Mouse (Mus musculus): ENCODE data around the gene Sfswap.
"Not testable (repeated sequence)": the region's sequence is repeated elsewhere in the genome, so short reads cannot be mapped to it uniquely, and the experiment has no call there.

The Sfswap gene

GRCm38 (mm10) chr5:129500722-129501634 lies at the start of gene Sfswap:
Sfswap (plus strand) TSS chr5:129501221.
- peak; percentile 83 to 88 for DNase-seq (ENCODE audit: low spot score in 2 of 2)

GRCm38 (mm10) chr5:129452561-129452960 lies 48.5 kb upstream of the Sfswap start:
- DNase-seq (ENCODE audit: low spot score in 2 of 2): no peak

DNA sequence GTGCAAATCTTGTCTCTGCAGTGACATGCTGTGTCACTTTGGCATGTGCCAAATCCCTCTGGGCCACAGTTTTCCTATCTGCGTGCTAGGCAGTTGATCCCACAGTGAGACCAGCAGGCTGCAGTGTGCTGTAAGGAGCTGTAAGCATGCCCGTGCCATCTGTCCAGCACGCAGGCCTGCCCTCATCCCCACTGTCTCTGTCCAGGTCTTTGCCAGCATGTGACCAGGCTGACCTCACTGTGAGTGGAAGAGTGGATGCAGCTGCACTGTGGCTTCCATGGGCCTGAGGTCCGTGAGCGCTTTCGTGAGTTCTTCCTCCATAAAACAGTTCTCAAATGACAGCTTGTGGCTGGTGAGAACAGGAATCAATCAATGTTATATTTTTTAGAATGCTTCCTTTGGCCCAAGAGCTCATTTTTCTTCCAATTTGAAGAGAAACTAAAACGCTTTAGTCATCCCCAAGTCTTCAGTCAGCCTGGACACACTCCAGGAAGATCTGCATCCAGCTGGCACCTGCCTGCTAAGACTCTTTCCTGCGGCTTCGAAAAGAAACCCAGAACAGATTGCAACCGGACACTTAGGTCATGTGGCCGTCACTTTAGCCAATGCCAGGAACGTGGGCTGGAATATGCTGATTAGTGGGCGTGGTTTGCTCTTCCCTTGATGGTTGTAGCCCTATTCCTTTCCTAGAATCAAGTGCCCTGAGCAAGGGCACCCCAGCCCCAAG lies 46.1 kb upstream of the Sfswap start:
- DNase-seq (ENCODE audit: low spot score in 2 of 2): peak; percentile 81

GRCm38 (mm10) chr5:129455529-129455896 lies 45.5 kb upstream of the Sfswap start:
- no peak for DNase-seq (ENCODE audit: low spot score in 2 of 2)

DNA sequence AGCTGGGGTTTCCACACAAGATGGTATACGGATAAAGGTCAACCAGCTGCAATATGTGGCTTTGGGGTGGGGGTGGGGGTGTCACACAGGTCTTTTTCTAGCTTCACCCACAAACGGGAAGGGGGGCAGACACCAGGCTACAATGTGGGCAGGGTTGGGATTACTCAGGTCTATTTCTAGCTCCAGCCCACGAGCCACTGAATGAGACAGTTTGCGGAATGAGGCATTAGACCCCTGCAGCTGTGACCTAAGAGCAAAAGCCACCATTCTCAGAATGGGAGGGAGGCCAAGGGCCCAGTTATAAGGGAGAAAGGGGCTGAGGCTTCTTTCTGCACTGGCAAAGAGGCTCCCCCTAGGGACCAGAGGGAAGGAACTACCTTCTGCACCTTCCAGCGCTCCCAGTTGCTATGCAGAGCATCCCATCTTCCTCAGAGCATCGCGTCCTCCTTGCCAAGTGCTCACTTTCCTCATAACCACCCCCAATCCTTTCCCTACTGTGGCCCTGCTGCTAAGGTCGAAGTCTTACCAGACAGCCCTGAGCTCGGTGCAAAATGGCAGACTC lies 44.4 kb upstream of the Sfswap start:
- no peak for DNase-seq (ENCODE audit: low spot score in 2 of 2)

DNA sequence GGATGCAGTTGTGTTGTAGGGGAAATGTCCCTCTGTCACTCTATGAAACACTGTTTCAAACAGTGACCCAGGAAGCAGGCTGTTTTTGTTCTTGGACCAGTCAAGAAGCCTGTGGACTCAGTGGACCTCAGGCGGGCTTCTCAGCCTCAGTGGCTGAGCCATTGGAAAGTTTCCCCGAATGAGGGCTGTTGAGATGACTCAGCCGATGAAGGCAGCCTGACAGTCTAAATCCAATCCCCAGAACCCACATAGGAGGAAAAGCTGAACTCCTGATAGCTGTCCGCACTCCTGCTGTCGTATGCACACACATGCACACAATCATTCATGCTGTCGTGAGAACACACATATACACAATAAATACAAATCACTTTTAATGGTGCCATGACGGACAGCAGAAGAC lies 42.9 kb upstream of the Sfswap start:
- peak in 1 of 2 experiments; percentile 26 for DNase-seq (ENCODE audit: low spot score in 2 of 2)

DNA sequence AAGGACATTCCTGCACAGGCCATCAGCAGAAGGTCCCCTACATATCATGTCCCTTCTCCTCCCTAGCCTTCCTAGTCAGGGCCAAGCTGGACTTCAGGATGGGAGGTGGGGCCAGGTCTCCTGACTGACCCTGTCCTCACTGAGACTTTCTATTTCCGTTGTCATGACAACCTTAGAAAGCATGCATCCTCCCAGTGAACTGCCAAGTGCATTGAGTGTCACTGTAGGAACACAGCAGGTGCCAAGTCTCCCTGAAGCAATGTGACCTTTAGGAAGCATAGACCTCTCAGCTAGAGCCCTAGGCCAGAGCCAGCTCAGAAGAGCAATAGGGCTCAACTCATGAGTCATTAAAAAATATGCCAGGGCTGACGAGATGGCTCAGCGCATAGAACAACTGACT lies 42.5 kb upstream of the Sfswap start:
- no peak for DNase-seq (ENCODE audit: low spot score in 2 of 2)

- DNase-seq (ENCODE audit: low spot score in 2 of 2): peak in 1 of 2 experiments; percentile 25
Observed at GRCm38 (mm10) chr5:129460798-129461476, 40.1 kb upstream of the Sfswap start.

DNA sequence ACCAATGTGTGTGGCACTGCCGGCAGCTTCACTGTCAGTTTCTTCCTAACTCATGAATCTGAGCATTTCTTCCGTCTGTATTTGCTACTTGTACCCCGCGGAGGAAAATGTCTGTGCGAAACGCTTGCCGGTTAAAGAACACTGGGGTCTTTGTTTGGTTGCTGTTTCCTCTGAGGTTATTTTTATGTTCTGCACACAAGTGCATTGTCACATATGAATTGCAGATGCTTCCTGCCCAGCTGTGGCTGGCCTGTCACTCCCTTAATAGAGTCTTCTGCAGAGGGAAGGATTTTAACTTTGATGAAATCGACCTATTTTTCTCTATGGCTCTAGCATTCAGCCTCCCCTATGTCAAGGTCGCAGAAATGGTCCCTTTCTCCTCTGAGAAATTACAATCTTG lies 37.4 kb upstream of the Sfswap start:
- DNase-seq (ENCODE audit: low spot score in 2 of 2): not testable (repeated sequence)

DNA sequence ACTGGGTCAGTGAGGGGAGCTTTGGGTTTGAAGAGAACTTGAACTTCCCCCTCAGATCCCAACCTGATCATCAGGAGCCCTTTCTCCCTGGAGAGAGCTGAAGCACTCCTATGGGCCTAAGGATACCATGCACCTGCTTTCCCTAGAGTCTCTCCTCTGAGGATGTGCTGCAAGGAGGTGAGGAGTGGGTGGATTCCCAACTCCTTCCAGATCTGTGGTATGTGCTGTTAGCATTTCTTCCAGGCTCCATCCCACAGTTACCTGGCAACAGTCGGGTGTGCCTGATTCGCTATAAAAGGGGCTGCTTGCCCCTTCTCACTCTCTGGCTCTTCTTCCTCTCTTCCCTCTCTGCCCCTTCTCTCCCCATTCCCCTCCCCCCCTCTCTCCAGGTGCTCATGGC lies 35.2 kb upstream of the Sfswap start:
- DNase-seq (ENCODE audit: low spot score in 2 of 2): peak; percentile 64 to 67

- DNase-seq (ENCODE audit: low spot score in 2 of 2): peak in 1 of 2 experiments; percentile 29
Observed at GRCm38 (mm10) chr5:129475532-129476045, 25.4 kb upstream of the Sfswap start.

GRCm38 (mm10) chr5:129489879-129490278 lies 11.1 kb upstream of the Sfswap start:
- DNase-seq (ENCODE audit: low spot score in 2 of 2): no peak

GRCm38 (mm10) chr5:129501671-129502070 lies 650 bp downstream of the Sfswap start:
- DNase-seq (ENCODE audit: low spot score in 2 of 2): no peak

- no peak for DNase-seq (ENCODE audit: low spot score in 2 of 2)
Observed at GRCm38 (mm10) chr5:129506886-129507285, 5.9 kb downstream of the Sfswap start.

- DNase-seq (ENCODE audit: low spot score in 2 of 2): no peak
Observed at GRCm38 (mm10) chr5:129518180-129518579, 17.2 kb downstream of the Sfswap start.

DNA sequence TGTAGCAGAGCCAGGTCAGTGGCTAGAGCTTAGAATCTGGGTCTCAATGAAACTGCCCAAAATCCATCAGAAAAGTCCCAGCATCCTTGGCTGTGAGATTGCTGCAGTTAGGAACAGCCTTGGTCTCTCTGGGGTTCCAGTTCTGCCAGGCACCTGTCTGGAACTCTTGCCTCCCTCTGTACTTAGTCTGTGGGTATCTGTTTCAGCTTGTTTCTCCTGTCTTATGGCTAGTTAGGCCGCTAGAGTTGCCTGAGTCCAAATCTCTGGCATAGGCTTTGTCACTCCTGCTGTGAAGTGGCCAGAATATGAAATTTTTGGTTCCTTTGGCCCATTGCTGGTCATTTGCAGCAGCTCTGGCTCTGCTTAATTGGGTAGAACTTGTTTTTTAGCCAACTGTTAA lies 17.8 kb downstream of the Sfswap start:
- no peak for DNase-seq (ENCODE audit: low spot score in 2 of 2)

GRCm38 (mm10) chr5:129519591-129519990 lies 18.6 kb downstream of the Sfswap start:
- DNase-seq (ENCODE audit: low spot score in 2 of 2): no peak

GRCm38 (mm10) chr5:129521501-129521900 lies 20.5 kb downstream of the Sfswap start:
- no peak for DNase-seq (ENCODE audit: low spot score in 2 of 2)

- DNase-seq (ENCODE audit: low spot score in 2 of 2): no peak
Observed at GRCm38 (mm10) chr5:129521913-129522312, 20.9 kb downstream of the Sfswap start.

DNA sequence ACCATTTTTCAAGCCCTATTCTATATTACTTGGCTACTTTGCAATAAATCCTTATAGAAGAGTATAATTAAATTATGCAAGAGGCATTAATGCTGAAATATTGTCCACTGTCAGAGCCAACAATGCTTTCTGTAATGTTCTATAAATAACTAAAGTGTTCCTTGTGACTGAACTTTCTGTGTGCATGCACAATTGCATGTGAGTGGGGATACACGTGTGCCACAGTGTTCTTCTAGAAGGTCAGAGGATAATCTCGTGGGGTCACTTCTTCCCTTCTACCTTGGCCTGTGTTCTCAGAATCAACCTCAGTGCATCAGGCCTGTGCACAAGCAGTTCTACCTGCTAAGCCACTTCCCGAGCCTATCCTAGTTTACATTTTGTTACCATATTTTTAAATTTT lies 22.1 kb downstream of the Sfswap start:
- no peak for DNase-seq (ENCODE audit: low spot score in 2 of 2)

- peak; percentile 54 to 57 for DNase-seq (ENCODE audit: low spot score in 2 of 2)
Observed at GRCm38 (mm10) chr5:129524751-129525150, 23.7 kb downstream of the Sfswap start.

- DNase-seq (ENCODE audit: low spot score in 2 of 2): no peak
Observed at GRCm38 (mm10) chr5:129527162-129527561, 26.1 kb downstream of the Sfswap start.

Measured in right cerebral cortex, adult 2 months (tissue).